Mouse (Mus musculus): ENCODE data around the gene Amigo2. TPM values are rescaled to one million over a fixed set of nuclear protein-coding genes. Genes with fewer than 3 reads are reported as not detected.

Gene Amigo2
- polyA plus RNA-seq, 1 experiment from 2014 or later = 3.2 TPM

DNA sequence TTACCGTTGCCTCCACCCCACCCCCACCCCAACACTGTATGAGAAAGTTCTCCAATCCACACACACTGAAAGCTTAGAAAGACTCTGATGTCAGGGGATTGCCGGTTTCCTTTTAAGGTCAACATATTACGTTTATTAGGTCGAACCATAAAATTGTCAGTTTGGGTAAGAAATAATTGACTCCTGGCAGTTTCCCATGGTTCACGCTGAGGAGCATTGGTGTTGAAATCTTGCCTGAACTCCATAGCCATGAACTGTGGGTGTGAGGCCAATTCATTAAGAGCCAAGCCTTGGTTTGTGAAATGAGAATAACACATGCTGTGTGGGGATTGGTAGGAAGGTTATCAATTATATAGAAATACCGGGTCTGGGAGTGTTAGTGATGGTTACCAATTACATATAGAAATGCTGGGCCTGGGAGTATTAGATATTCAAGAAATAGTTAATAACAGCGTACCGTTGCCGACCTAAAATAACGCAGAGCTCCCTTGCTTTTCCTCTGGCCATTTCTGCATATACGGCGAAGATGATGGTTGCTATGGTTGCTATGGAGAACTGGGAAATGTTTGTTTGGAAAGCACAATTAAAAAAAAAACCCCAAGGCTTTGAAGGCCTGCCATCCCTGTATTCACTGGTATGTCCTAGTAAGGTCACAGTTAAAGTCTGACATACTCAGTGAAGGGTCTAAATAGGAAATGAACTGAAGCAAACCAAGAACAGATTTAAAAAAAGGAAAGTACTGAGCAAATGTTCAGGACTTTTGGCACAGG, 28.7 kb upstream of the Amigo2 start:
- 88% methylated on average over 12 of the region's 12 CpGs for WGBS

GRCm38 (mm10) chr15:97272831-97273230, 25.7 kb upstream of the Amigo2 start:
- no peak for DNase-seq (ENCODE audit: low spot score)
- no peak overlapping the region for H3K9ac ChIP-seq (ENCODE audit: low read depth, low read length)
- no peak overlapping the region for H3K4me3 ChIP-seq (ENCODE audit: low read depth, low read length)
- no peaks in the 10 kb centered on the region for H3K4me1 ChIP-seq (replicated peaks; ENCODE audit: control insufficient read depth, insufficient read depth, low read length)
- H3K36me3 ChIP-seq (ENCODE audit: control insufficient read depth, insufficient read depth, low read length) = no peaks in the 10 kb centered on the region
- H3K27ac ChIP-seq (ENCODE audit: low read depth, low read length) = no peak overlapping the region
- no peak overlapping the region for H3K4me2 ChIP-seq
- ATAC-seq (replicated peaks; ENCODE audit: low FRiP score) = no peak
- no peaks in the 10 kb centered on the region for H3K27me3 ChIP-seq (replicated peaks; ENCODE audit: control insufficient read depth, insufficient read depth, low read length)
- H3K9me3 ChIP-seq (ENCODE audit: control insufficient read depth, low read length) = no peaks in the 10 kb centered on the region
- 79% methylated on average over 3 of the region's 3 CpGs for WGBS

More for the DNA sequence above, 28.7 kb upstream of the Amigo2 start:
- Histone ChIP-seq H3K36me3 (ENCODE audit: control insufficient read depth, insufficient read depth, low read length) (no peaks in the 10 kb centered on the region), H3K4me1 (replicated peaks; ENCODE audit: control insufficient read depth, insufficient read depth, low read length) (no peaks in the 10 kb centered on the region), H3K27ac (ENCODE audit: low read depth, low read length) (no peak overlapping the region), H3K4me2 (no peak overlapping the region), H3K9ac (ENCODE audit: low read depth, low read length) (no peak overlapping the region), H3K27me3 (replicated peaks; ENCODE audit: control insufficient read depth, insufficient read depth, low read length) (no peaks in the 10 kb centered on the region), H3K4me3 (ENCODE audit: low read depth, low read length) (no peak overlapping the region), H3K9me3 (ENCODE audit: control insufficient read depth, low read length) (no peaks in the 10 kb centered on the region)
- no peak for DNase-seq (ENCODE audit: low spot score)
- no peak for ATAC-seq (replicated peaks; ENCODE audit: low FRiP score)

DNA sequence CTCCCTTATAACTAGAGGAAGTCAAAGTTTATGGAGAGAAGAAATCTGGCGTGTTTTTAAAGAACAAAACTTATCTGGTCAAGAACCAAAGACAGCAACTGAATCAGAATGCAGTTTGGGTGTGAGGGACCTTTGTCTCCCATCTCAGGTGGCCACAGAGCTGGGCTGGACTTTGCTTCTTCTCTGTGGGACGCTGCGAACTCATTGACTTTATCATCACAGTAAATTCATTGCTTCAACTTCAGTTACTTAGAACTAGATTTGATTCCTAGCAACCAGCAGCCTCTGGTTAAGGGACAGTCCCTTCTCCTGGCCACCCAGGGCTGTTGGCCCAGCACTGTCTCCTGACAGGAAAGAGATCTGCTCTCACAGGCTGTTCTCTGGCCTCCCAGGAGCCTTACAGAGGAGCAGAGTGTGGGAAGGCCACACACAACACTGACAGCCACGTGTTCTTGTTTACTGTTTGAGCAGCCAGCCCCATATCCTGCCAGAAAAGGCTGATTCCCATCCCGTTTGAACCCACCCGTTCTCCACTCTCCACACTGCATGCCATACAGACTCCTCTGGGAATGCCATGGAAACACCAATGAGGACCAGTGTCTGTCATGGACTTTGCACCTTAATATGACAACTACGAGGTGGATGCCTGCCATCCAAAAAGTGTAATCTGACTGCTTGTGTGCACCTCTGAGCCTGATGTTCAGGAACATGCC, 25.1 kb upstream of the Amigo2 start:
- H3K4me2 ChIP-seq = no peak overlapping the region
- WGBS = 50% methylated on average over 7 of the region's 7 CpGs
- H3K4me1 ChIP-seq (replicated peaks; ENCODE audit: control insufficient read depth, insufficient read depth, low read length) = no peaks in the 10 kb centered on the region
- no peak for ATAC-seq (replicated peaks; ENCODE audit: low FRiP score)
- H3K4me3 ChIP-seq (ENCODE audit: low read depth, low read length) = no peak overlapping the region
- no peak for DNase-seq (ENCODE audit: low spot score)
- H3K9me3 ChIP-seq (ENCODE audit: control insufficient read depth, low read length) = no peaks in the 10 kb centered on the region
- no peak overlapping the region for H3K9ac ChIP-seq (ENCODE audit: low read depth, low read length)
- H3K36me3 ChIP-seq (ENCODE audit: control insufficient read depth, insufficient read depth, low read length) = no peaks in the 10 kb centered on the region
- no peaks in the 10 kb centered on the region for H3K27me3 ChIP-seq (replicated peaks; ENCODE audit: control insufficient read depth, insufficient read depth, low read length)
- no peak overlapping the region for H3K27ac ChIP-seq (ENCODE audit: low read depth, low read length)

DNA sequence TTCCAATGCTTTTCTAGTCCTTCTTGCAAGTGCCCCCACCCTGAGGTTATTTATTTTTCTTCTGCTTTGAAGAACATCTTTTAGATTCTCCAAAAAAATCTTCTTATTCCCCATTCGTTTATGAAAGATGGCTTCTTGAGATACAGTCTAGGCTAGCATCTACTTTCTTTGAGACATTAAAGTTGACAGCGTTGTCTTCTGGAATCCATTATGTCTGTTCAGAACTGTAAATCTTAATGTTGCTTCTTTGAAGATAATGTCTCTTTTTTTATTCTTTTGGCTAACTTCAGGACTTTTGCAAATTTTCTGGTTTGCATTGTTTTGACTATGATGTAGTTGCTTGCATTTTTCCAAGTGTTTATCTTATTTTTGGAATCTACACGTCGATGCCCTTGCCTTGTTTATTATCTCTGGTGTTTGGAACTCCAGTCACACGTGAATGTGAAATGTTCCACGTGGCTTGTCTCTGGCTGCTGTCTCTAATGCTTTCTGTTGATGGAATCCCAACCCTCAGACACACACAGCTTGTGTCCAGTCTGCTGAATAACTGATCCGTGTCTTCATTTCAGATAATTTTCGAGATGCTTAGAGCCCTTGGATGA, 20.1 kb upstream of the Amigo2 start:
- ATAC-seq (replicated peaks; ENCODE audit: low FRiP score) = no peak
- Histone ChIP-seq H3K4me2 (no peak overlapping the region), H3K4me3 (ENCODE audit: low read depth, low read length) (no peak overlapping the region), H3K36me3 (ENCODE audit: control insufficient read depth, insufficient read depth, low read length) (no peaks in the 10 kb centered on the region), H3K9me3 (ENCODE audit: control insufficient read depth, low read length) (no peaks in the 10 kb centered on the region), H3K9ac (ENCODE audit: low read depth, low read length) (no peak overlapping the region), H3K4me1 (replicated peaks; ENCODE audit: control insufficient read depth, insufficient read depth, low read length) (no peaks in the 10 kb centered on the region), H3K27ac (ENCODE audit: low read depth, low read length) (no peak overlapping the region), H3K27me3 (replicated peaks; ENCODE audit: control insufficient read depth, insufficient read depth, low read length) (no peaks in the 10 kb centered on the region)
- 71% methylated on average over 8 of the region's 8 CpGs for WGBS
- DNase-seq (ENCODE audit: low spot score) = no peak

- ATAC-seq (replicated peaks; ENCODE audit: low FRiP score) = no peak
- Histone ChIP-seq H3K27ac (ENCODE audit: low read depth, low read length) (no peak overlapping the region), H3K4me3 (ENCODE audit: low read depth, low read length) (no peak overlapping the region), H3K36me3 (ENCODE audit: control insufficient read depth, insufficient read depth, low read length) (no peaks in the 10 kb centered on the region), H3K9me3 (ENCODE audit: control insufficient read depth, low read length) (no peaks in the 10 kb centered on the region), H3K27me3 (replicated peaks; ENCODE audit: control insufficient read depth, insufficient read depth, low read length) (no peaks in the 10 kb centered on the region), H3K4me1 (replicated peaks; ENCODE audit: control insufficient read depth, insufficient read depth, low read length) (no peaks in the 10 kb centered on the region), H3K9ac (ENCODE audit: low read depth, low read length) (no peak overlapping the region), H3K4me2 (no peak overlapping the region)
- 72% methylated on average over 14 of the region's 14 CpGs for WGBS
- DNase-seq (ENCODE audit: low spot score) = no peak
Measured at GRCm38 (mm10) chr15:97266236-97266845, 19.3 kb upstream of the Amigo2 start.

DNA sequence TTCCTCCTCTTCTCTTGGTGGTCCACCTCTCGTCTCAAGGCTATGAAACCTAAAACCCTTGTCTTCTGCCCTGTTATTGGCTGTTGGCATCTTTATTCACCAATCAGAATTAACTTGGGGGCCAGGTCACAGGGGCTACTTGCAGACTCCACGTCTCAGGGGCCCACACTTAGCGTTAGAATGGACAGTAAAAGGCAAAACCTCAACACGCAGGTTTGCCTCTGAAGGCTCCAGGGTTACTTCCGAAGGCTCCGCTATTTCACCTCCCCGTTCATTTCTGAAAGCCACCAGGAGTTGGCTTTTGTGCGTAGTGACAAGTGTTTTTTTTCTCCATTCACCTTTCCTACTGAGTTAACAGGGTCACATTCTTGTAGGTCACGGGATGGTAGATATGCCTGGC, 15.2 kb upstream of the Amigo2 start:
- DNase-seq (ENCODE audit: low spot score) = no peak
- 77% methylated on average over 9 of the region's 9 CpGs for WGBS
- no peak for ATAC-seq (replicated peaks; ENCODE audit: low FRiP score)
- H3K4me3 ChIP-seq (ENCODE audit: low read depth, low read length) = no peak overlapping the region
- H3K4me1 ChIP-seq (replicated peaks; ENCODE audit: control insufficient read depth, insufficient read depth, low read length) = no peaks in the 10 kb centered on the region
- no peak overlapping the region for H3K27ac ChIP-seq (ENCODE audit: low read depth, low read length)
- no peaks in the 10 kb centered on the region for H3K9me3 ChIP-seq (ENCODE audit: control insufficient read depth, low read length)
- H3K4me2 ChIP-seq = no peak overlapping the region
- H3K27me3 ChIP-seq (replicated peaks; ENCODE audit: control insufficient read depth, insufficient read depth, low read length) = no peaks in the 10 kb centered on the region
- no peak overlapping the region for H3K9ac ChIP-seq (ENCODE audit: low read depth, low read length)
- no peaks in the 10 kb centered on the region for H3K36me3 ChIP-seq (ENCODE audit: control insufficient read depth, insufficient read depth, low read length)

GRCm38 (mm10) chr15:97259968-97260597, 13.0 kb upstream of the Amigo2 start:
- H3K4me2 ChIP-seq = no peak overlapping the region
- no peak for ATAC-seq (replicated peaks; ENCODE audit: low FRiP score)
- no peak for DNase-seq (ENCODE audit: low spot score)
- H3K9me3 ChIP-seq (ENCODE audit: control insufficient read depth, low read length) = no peaks in the 10 kb centered on the region
- no peaks in the 10 kb centered on the region for H3K27me3 ChIP-seq (replicated peaks; ENCODE audit: control insufficient read depth, insufficient read depth, low read length)
- no peaks in the 10 kb centered on the region for H3K36me3 ChIP-seq (ENCODE audit: control insufficient read depth, insufficient read depth, low read length)
- no peaks in the 10 kb centered on the region for H3K4me1 ChIP-seq (replicated peaks; ENCODE audit: control insufficient read depth, insufficient read depth, low read length)
- no peak overlapping the region for H3K4me3 ChIP-seq (ENCODE audit: low read depth, low read length)
- H3K27ac ChIP-seq (ENCODE audit: low read depth, low read length) = no peak overlapping the region
- WGBS = 70% methylated on average over 11 of the region's 11 CpGs
- H3K9ac ChIP-seq (ENCODE audit: low read depth, low read length) = no peak overlapping the region

DNA sequence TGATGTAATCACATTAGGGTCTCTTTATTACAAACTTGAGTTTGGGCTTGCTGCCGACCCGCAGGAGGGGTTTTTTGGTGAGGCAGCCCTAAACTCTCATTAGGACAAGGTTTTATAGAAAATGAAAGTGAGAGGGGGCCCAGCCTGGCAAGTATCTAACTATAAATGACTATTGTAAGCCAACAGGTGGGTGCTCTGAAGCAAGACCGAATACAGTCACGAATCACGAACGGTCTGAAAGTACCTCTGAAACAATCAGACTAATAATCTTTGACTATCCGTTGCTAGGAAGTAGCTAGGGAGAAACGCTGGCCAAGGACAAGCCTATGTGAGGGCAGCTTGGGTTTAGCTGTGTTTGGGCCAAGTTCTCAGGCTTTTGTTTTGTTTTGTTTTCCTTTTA, 12.2 kb upstream of the Amigo2 start:
- H3K9me3 ChIP-seq (ENCODE audit: control insufficient read depth, low read length) = no peaks in the 10 kb centered on the region
- H3K36me3 ChIP-seq (ENCODE audit: control insufficient read depth, insufficient read depth, low read length) = no peaks in the 10 kb centered on the region
- H3K27ac ChIP-seq (ENCODE audit: low read depth, low read length) = no peak overlapping the region
- H3K4me3 ChIP-seq (ENCODE audit: low read depth, low read length) = no peak overlapping the region
- ATAC-seq (replicated peaks; ENCODE audit: low FRiP score) = no peak
- H3K4me2 ChIP-seq = no peak overlapping the region
- H3K27me3 ChIP-seq (replicated peaks; ENCODE audit: control insufficient read depth, insufficient read depth, low read length) = no peaks in the 10 kb centered on the region
- H3K4me1 ChIP-seq (replicated peaks; ENCODE audit: control insufficient read depth, insufficient read depth, low read length) = no peaks in the 10 kb centered on the region
- 91% methylated on average over 8 of the region's 8 CpGs for WGBS
- H3K9ac ChIP-seq (ENCODE audit: low read depth, low read length) = no peak overlapping the region
- no peak for DNase-seq (ENCODE audit: low spot score)
